Mouse (Mus musculus): ENCODE data around the gene Col28a1. TPM values are rescaled to one million over a fixed set of nuclear protein-coding genes. Genes with fewer than 3 reads are reported as not detected.
"Not testable (repeated sequence)": the region's sequence is repeated elsewhere in the genome, so short reads cannot be mapped to it uniquely, and the experiment has no call there.

The Col28a1 gene
- polyA plus RNA-seq, 1 experiment = not detected

DNA sequence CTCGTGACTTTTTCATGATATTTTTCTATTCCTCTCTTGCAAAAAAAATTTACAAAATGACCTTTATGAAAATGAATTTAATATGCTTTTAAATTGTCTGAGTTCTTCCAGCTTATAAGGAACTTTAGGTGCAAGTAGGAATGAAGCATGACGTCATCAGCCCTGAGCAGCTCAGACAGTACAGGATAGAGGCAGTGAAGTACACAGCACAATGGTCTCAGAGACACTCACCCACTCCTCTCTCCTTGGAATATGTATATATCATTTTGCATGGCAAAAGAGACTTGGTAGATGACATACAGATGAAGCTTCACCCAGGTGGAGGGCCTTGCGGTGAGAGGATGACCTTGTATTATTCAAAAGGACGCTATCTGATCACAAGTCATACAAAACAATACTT is 197.7 kb downstream of the Col28a1 start:
- no peaks in the 10 kb centered on the region for H3K27me3 ChIP-seq (ENCODE audit: control insufficient read depth)
- H3K4me1 ChIP-seq (ENCODE audit: control insufficient read depth) = no peaks in the 10 kb centered on the region
- H3K36me3 ChIP-seq (ENCODE audit: control insufficient read depth) = no peaks in the 10 kb centered on the region
- no peak for TF ChIP-seq GATA1 (IDR thresholded peaks at IDR 0.05; ENCODE audit: low read length)
- no peak for TF ChIP-seq TAL1 (IDR thresholded peaks at IDR 0.05; ENCODE audit: low read length)
- no peak overlapping the region for H3K4me3 ChIP-seq (replicated peaks)
- no peaks in the 10 kb centered on the region for H3K9me3 ChIP-seq (ENCODE audit: control insufficient read depth, low read length)

DNA sequence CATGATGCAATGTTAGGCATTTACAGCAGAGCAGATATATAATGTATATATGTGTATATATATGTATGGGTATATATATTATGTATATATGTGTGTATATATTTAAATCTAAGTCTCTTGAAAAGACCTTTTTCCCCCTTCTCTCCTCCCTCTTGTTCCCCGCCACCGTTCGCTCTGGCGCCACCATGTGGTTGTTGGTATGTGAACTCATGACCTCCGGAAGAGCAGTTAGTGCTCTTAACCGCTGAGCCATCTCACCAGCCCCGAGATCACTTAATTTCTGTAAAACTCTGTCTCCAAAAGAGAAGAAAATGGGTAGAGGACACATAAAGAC is 208.8 kb downstream of the Col28a1 start:
- TF ChIP-seq TAL1 (IDR thresholded peaks at IDR 0.05; ENCODE audit: low read length) = no peak
- no peak for TF ChIP-seq GATA1 (IDR thresholded peaks at IDR 0.05; ENCODE audit: low read length)
- no peaks in the 10 kb centered on the region for H3K9me3 ChIP-seq (ENCODE audit: control insufficient read depth, low read length)
- peaks cover 4% of the 10 kb centered on the region for H3K36me3 ChIP-seq (ENCODE audit: control insufficient read depth)
- H3K4me1 ChIP-seq (ENCODE audit: control insufficient read depth) = no peaks in the 10 kb centered on the region
- H3K4me3 ChIP-seq (replicated peaks) = no peak overlapping the region
- no peaks in the 10 kb centered on the region for H3K27me3 ChIP-seq (ENCODE audit: control insufficient read depth)

DNA sequence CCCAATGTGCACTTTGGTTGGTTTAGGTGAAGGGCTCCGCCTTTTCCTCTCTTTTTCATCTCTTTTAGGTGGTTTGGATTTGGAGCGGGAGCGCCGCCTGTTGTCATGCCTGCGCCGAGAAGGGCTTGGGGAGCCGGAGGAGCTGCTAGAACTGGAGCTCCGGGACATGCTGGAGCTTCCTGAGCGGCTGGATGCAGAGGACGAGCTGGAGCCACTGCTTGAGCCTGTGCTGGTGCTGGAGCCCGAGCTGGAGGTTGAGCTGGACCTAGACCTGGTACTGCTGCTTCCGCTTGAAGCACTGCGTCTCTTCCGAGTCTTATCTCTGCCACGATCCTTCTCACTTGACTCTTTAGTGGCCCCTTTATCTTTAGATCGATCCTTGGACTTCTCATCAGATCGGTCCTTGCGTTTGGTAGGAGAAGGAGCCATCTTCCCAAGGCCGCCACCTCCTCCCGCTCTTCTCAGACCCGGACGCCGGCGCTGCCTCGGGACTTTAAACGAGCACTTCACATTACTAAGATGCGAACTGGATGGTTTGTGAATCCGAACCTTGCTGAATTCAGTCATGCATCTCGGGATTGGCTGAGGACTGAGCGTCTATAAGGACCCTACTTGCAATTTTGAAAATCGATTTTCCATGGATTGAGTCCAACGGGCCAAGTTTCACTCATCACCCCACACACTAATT is 209.3 kb downstream of the Col28a1 start:
- H3K4me1 ChIP-seq (ENCODE audit: control insufficient read depth); H3K4me3 ChIP-seq (replicated peaks); H3K9me3 ChIP-seq (ENCODE audit: control insufficient read depth, low read length); H3K27me3 ChIP-seq (ENCODE audit: control insufficient read depth); H3K36me3 ChIP-seq (ENCODE audit: control insufficient read depth): not testable (repeated sequence)

DNA sequence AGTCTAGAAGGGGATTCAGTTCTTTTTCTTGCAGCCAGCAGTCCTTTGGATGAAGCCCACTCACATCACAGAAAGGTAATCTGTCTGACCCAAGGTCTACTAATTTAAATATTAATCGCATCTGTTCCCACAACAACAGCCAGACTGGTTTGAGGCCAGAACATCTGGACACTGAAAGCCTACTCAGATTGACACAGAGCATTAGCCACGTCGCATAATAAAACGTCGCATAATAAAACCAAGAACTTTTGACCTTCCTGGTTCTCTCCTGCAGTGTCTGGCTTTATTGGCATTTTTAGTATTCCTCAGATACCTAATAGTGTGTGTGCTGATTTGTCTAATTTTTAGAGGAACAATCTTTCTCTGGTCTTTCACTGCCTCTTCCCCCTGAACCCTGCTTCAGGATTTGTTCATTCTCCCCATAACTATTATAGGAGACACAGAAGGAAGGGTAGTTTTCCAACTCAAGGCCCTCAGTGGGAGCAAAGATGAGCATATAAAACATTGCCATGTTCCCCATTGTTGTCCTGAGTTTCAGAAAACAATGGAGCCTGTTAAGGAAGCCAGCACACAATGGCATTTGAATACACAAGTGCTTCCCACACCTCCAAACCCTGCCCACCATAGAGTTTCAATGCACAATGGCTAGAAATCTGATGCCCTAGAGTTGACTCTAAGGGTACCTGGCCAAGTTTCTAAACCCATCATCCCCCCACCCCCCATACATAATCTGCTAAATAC is 221.2 kb downstream of the Col28a1 start:
- H3K27me3 ChIP-seq (ENCODE audit: control insufficient read depth) = no peaks in the 10 kb centered on the region
- no peak overlapping the region for H3K4me3 ChIP-seq (replicated peaks)
- H3K36me3 ChIP-seq (ENCODE audit: control insufficient read depth) = no peaks in the 10 kb centered on the region
- TF ChIP-seq TAL1 (IDR thresholded peaks at IDR 0.05; ENCODE audit: low read length) (no peak), GATA1 (IDR thresholded peaks at IDR 0.05; ENCODE audit: low read length) (no peak)
- H3K4me1 ChIP-seq (ENCODE audit: control insufficient read depth) = no peaks in the 10 kb centered on the region
- H3K9me3 ChIP-seq (ENCODE audit: control insufficient read depth, low read length) = no peaks in the 10 kb centered on the region

DNA sequence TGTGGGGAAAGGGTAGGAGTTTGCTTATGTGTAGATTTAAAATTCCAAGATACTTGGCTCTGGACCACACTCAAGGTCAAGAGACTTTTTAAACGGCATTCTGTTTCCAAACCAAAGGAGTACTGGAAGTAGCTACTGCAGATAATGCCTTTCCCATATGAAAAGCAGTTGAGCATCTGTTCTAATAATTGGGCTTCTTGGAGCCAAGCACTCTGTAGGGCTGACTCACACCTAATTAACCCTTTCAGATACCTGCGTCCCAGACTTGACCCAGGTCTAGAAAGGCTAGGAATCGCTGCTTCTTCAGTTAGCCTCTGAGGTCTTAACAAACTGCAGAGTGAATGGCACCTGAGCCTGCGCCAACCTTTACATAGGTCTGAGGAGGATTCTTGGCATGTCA is 223.0 kb downstream of the Col28a1 start:
- H3K4me3 ChIP-seq (replicated peaks) = no peak overlapping the region
- H3K4me1 ChIP-seq (ENCODE audit: control insufficient read depth) = no peaks in the 10 kb centered on the region
- TF ChIP-seq TAL1 (IDR thresholded peaks at IDR 0.05; ENCODE audit: low read length) (no peak), GATA1 (IDR thresholded peaks at IDR 0.05; ENCODE audit: low read length) (no peak)
- no peaks in the 10 kb centered on the region for H3K27me3 ChIP-seq (ENCODE audit: control insufficient read depth)
- H3K9me3 ChIP-seq (ENCODE audit: control insufficient read depth, low read length) = no peaks in the 10 kb centered on the region
- no peaks in the 10 kb centered on the region for H3K36me3 ChIP-seq (ENCODE audit: control insufficient read depth)

DNA sequence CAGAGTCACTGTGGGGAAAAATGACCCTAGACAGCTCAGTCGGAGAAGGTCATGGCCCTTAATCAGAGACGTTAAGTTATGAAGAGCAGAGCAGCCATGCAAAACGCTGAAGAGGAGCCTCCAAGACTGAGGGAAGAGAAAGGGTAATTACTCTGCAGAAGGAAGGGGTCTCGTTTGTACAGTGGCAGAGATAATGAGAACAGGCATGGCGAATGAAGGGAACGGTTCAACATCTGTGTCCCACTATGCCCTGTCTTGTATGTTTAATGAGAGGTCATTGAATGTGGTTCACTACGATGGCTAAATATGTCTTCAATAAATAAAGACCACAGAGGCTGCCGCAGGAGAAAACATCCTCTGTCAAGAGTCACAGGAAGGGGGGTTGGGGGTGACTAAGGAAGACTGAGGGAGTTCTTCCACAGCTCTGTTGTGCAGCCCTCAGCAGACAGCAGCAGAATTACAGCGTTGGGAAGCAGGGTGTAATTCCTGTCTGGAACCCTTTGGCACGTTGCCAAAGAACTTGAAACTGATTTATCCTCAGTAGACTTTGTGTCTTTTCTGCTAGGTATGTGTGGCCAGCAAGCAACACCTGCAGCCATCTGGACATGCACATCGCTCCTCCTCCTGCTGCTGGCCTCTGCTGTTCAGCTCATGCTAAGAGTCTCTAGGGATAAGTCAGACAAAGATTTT is 226.4 kb downstream of the Col28a1 start:
- Histone ChIP-seq H3K9me3 (ENCODE audit: control insufficient read depth, low read length) (no peaks in the 10 kb centered on the region; the same call in 1 of the 2 replicates), H3K4me1 (ENCODE audit: control insufficient read depth) (no peaks in the 10 kb centered on the region), H3K4me3 (replicated peaks) (no peak overlapping the region), H3K36me3 (ENCODE audit: control insufficient read depth) (no peaks in the 10 kb centered on the region), H3K27me3 (ENCODE audit: control insufficient read depth) (no peaks in the 10 kb centered on the region)
- no peak for TF ChIP-seq TAL1 (IDR thresholded peaks at IDR 0.05; ENCODE audit: low read length)
- no peak for TF ChIP-seq GATA1 (IDR thresholded peaks at IDR 0.05; ENCODE audit: low read length)

DNA sequence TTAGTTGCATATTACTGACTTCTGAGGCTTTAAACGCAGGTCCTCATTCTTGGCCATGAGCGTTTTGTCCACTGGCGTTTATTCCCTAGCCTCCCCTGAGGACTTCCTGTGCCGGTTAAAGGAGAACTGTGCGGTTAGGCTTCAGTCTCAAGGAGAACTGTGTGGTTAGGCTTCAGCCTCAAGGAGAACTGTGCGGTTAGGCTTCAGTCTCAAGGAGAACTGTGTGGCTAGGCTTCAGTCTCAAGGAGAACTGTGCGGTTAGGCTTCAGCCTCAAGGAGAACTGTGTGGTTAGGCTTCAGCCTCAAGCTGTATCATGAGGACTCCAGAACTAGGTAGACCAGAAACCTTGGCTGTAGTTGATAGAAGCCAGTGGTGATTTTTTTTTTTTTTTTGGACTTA is 229.7 kb downstream of the Col28a1 start:
- TF ChIP-seq TAL1 (IDR thresholded peaks at IDR 0.05; ENCODE audit: low read length) = no peak
- no peak for TF ChIP-seq GATA1 (IDR thresholded peaks at IDR 0.05; ENCODE audit: low read length)
- Histone ChIP-seq H3K4me3 (replicated peaks) (no peak overlapping the region), H3K27me3 (ENCODE audit: control insufficient read depth) (no peaks in the 10 kb centered on the region), H3K9me3 (ENCODE audit: control insufficient read depth, low read length) (no peaks in the 10 kb centered on the region; the same call in 1 of the 2 replicates), H3K4me1 (ENCODE audit: control insufficient read depth) (no peaks in the 10 kb centered on the region), H3K36me3 (ENCODE audit: control insufficient read depth) (no peaks in the 10 kb centered on the region)

DNA sequence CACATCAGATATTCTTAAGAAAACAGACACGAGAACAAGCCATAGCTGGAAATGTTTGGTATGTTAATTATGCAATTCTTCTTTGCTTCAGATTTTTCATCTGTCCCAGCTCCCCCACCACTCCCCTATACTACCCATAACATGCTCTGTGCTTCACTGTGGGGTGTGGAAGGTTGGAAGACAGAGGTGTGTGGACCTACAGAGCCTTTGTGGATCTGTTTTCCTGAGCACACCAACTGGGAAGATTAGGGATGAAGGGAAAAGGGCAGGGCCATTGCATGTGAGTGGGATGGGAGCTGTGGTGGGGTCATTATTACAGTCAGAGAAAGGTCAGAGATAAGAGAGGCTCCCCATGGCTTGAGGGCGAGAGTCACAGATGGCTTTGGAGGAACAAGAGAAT is 240.2 kb downstream of the Col28a1 start:
- TF ChIP-seq GATA1 (IDR thresholded peaks at IDR 0.05; ENCODE audit: low read length) = no peak
- Histone ChIP-seq H3K4me1 (ENCODE audit: control insufficient read depth) (no peaks in the 10 kb centered on the region), H3K9me3 (ENCODE audit: control insufficient read depth, low read length) (no peaks in the 10 kb centered on the region), H3K4me3 (replicated peaks) (no peak overlapping the region), H3K36me3 (ENCODE audit: control insufficient read depth) (no peaks in the 10 kb centered on the region), H3K27me3 (ENCODE audit: control insufficient read depth) (no peaks in the 10 kb centered on the region)

DNA sequence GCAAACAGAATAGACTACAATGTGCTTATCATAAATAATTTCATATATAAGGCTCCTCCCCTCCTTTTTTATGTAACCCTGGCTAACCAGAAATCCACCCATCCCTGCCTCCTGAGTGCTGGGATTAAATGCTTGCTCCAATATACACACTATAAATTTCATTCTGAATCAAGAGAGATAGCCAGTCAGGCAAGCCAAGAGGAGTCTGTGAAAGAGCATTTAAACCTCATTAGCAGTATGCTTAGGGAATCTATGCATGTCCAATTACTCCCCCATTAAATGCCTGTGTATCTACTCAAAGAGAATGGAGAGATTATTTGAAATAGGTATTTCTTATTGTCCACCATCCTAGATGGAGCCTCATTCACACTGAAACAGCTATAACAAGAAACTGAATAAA is 240.6 kb downstream of the Col28a1 start:
- Histone ChIP-seq H3K4me3 (replicated peaks) (no peak overlapping the region), H3K9me3 (ENCODE audit: control insufficient read depth, low read length) (no peaks in the 10 kb centered on the region), H3K27me3 (ENCODE audit: control insufficient read depth) (no peaks in the 10 kb centered on the region), H3K4me1 (ENCODE audit: control insufficient read depth) (no peaks in the 10 kb centered on the region), H3K36me3 (ENCODE audit: control insufficient read depth) (no peaks in the 10 kb centered on the region)
- TF ChIP-seq GATA1 (IDR thresholded peaks at IDR 0.05; ENCODE audit: low read length) (no peak), TAL1 (IDR thresholded peaks at IDR 0.05; ENCODE audit: low read length) (no peak)

Other genes starting within 250 kb of the Col28a1 start
- gene Mios, start 16.6 kb upstream of the Col28a1 start, polyA plus RNA-seq (2012) = 0.17 and 0.38 TPM in 2 replicates
- 0.57 and 0.87 TPM in 2 replicates for gene Rpa3, start 66.6 kb upstream of the Col28a1 start, polyA plus RNA-seq (2012)
- 0.62 and 1.5 TPM in 2 replicates for gene Umad1, start 66.7 kb upstream of the Col28a1 start, polyA plus RNA-seq (2012)
- gene Gm45062, start 66.8 kb upstream of the Col28a1 start, polyA plus RNA-seq (2012) = not detected in 2 replicates

Measured in erythroblast, embryonic 14.5 days (primary cell).